Comparison of ENCODE assay signal across 17 mouse cellular contexts in the genomic region with DNA sequence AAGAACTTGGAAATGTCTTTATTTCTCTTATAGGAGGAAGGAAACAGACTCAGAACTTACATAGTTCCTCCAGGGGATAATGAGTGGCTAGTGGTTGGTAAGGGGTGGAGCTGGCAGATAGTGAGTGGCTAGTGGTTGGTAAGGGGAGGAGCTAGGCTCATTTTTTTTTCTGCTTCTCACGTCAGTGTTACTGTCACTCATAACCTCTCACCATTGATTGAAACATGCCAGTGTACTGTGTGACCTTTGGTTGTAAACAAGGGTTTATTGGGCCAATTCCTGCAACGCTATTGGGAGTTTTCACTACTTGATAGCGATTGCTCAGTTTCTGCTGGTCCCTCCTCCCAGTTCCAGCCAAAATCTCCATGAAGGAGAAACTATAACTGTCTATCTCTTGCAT.
"Had no signal": no experiment of that assay in that cellular context is flagged by ENCODE, and none has a peak within 500 bp of the region (broad histone marks: within the 10 kb centered on the region; RNA-seq: fewer than 3 reads in every experiment).

No protein-coding gene starts in this region.

- H3K27me3 ChIP-seq: lung, embryonic 15.5 days; megakaryocyte, embryonic 14.5 days; midbrain, embryonic 13.5 days; midbrain, embryonic 15.5 days; neural tube, embryonic 12.5 days; stomach, embryonic 15.5 days had no signal

- DNase-seq: lung, adult 2 months; lung, postnatal 14 days; lung, postnatal 36 days; right cerebral cortex, postnatal 14 days; thymus, adult 2 months; thymus, postnatal 25 days; thymus, postnatal 4 days had no signal

- H3K27ac ChIP-seq: lung, embryonic 15.5 days; macrophage; midbrain, embryonic 13.5 days; midbrain, embryonic 15.5 days; neural tube, embryonic 12.5 days; stomach, embryonic 15.5 days; stomach, postnatal 0 days had no signal

- H3K36me3 ChIP-seq: lung, embryonic 15.5 days; midbrain, embryonic 13.5 days; midbrain, embryonic 15.5 days; neural tube, embryonic 12.5 days; stomach, embryonic 15.5 days had no signal

- H3K4me2 ChIP-seq: lung, embryonic 15.5 days; midbrain, embryonic 11.5 days; midbrain, embryonic 13.5 days; midbrain, embryonic 15.5 days; neural tube, embryonic 12.5 days; stomach, embryonic 15.5 days had no signal

- H3K9ac ChIP-seq: lung, embryonic 15.5 days; midbrain, embryonic 13.5 days; midbrain, embryonic 15.5 days; neural tube, embryonic 12.5 days; stomach, embryonic 15.5 days had no signal

- H3K4me3 ChIP-seq: lung, embryonic 15.5 days; megakaryocyte, embryonic 14.5 days; midbrain, embryonic 13.5 days; midbrain, embryonic 15.5 days; neural tube, embryonic 12.5 days; stomach, embryonic 15.5 days had no signal

- H3K4me1 ChIP-seq: lung, embryonic 15.5 days; megakaryocyte, embryonic 14.5 days; midbrain, embryonic 15.5 days; stomach, embryonic 15.5 days had no signal

- ATAC-seq: lung, postnatal 0 days; midbrain, embryonic 13.5 days; midbrain, embryonic 15.5 days had no signal

- H3K9me3 ChIP-seq: lung, embryonic 15.5 days; midbrain, embryonic 13.5 days; midbrain, embryonic 15.5 days; neural tube, embryonic 12.5 days; stomach, embryonic 15.5 days had no signal
